In the genomic region with DNA sequence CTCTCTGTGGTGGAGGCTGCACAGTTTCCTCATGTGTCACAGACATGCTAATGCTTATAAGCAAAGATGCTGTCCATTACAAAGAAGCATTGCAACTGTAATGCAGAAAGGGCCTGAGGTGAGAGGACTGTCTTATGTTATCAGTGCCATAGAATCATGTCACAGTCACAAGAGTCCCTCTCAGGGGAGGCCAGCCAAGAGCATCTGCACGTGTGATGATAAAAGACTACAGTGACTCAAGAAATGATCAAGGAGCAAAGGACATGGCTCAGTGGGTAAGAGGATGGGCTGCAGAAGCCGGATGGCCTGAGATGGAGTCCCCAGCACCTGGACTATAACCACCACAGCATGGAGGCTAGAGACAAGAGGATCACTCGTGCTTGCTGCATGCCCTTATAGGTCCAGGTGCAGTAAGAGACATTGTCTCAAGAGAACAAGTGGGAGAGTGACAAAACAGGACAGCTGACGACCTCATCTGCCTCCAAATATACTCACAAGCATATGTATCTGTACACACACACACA, we compare ENCODE assay signal across 27 mouse cellular contexts.
A peak's percentile ranks its signal among the peaks of the same experiment; 100 is the strongest.
DNase-seq lines count a peak whose midpoint lies in the region; ATAC-seq lines count a peak whose summit lies in the region.
"Had no signal": no experiment of that assay in that cellular context is flagged by ENCODE, and none has a peak within 500 bp of the region (broad histone marks: within the 10 kb centered on the region; RNA-seq: fewer than 3 reads in every experiment).

No protein-coding gene starts in this region.

- H3K4me2 ChIP-seq in hindbrain, embryonic 15.5 days = no peak overlapping the region
- no peak overlapping the region for H3K4me2 ChIP-seq in hindbrain, embryonic 11.5 days (replicated peaks; ENCODE audit: low read depth, low read length)
- no peak overlapping the region for H3K4me2 ChIP-seq in neural tube, embryonic 13.5 days
- no peak overlapping the region for H3K4me2 ChIP-seq in midbrain, embryonic 16.5 days (ENCODE audit: low read length)
- H3K4me2 ChIP-seq: embryonic facial prominence, embryonic 13.5 days; forebrain, embryonic 12.5 days; stomach, embryonic 15.5 days had no signal

- H3K4me1 ChIP-seq in hindbrain, embryonic 15.5 days (replicated peaks) = peaks cover 8% of the 10 kb centered on the region
- no peaks in the 10 kb centered on the region for H3K4me1 ChIP-seq in hindbrain, embryonic 11.5 days (replicated peaks; ENCODE audit: control insufficient read depth, insufficient read depth, low read length)
- peaks cover 5% of the 10 kb centered on the region; the same call in 1 of the 2 replicates for H3K4me1 ChIP-seq in neural tube, embryonic 13.5 days (replicated peaks)
- H3K4me1 ChIP-seq in midbrain, embryonic 16.5 days (ENCODE audit: control insufficient read depth, insufficient read depth, low read length) = peaks cover 6% of the 10 kb centered on the region
- H3K4me1 ChIP-seq: embryonic facial prominence, embryonic 13.5 days; forebrain, embryonic 12.5 days; heart, embryonic 10.5 days; stomach, embryonic 15.5 days had no signal

- no peak for DNase-seq in hindbrain, embryonic 11.5 days (ENCODE audit: low spot score)
- no peak for DNase-seq in neural tube, embryonic 10.5 days (ENCODE audit: extremely low spot score, low spot score)
- no peak for DNase-seq in kidney, adult 11 months
- DNase-seq: adrenal gland, adult 8-10 months; B cell, adult 2 months; cerebellum, adult 2 months; cerebellum, postnatal 36 days; embryo, embryonic 11 days; gastrocnemius, adult 2 months; kidney, postnatal 4 days; layer of hippocampus, adult 9-11 months; right cerebral cortex, adult 18-20 months; thymus, postnatal 25 days had no signal

- ATAC-seq in hindbrain, embryonic 15.5 days (ENCODE audit: low FRiP score, low read depth) = peak; percentile 52; the same call in 1 of the 2 replicates
- ATAC-seq in hindbrain, embryonic 11.5 days (ENCODE audit: low FRiP score) = no peak
- ATAC-seq in neural tube, embryonic 13.5 days (ENCODE audit: low read depth) = peak; percentile 27; the same call in 1 of the 2 replicates
- ATAC-seq in midbrain, embryonic 16.5 days = 0 out of 2 replicates have a peak, but pooled peaks have one; percentile 43
- no peak for ATAC-seq in frontal cortex, adult (ENCODE audit: low TSS enrichment)
- ATAC-seq: activated CD4-positive, CD25-positive, alpha-beta regulatory T cell, adult 4 months; intestine, postnatal 0 days; lung, postnatal 0 days had no signal

- H3K27ac ChIP-seq in hindbrain, embryonic 15.5 days (replicated peaks) = 0 out of 2 replicates have a peak overlapping the region, but pooled peaks have one; percentile 30
- H3K27ac ChIP-seq in hindbrain, embryonic 11.5 days (ENCODE audit: low read depth, low read length) = no peak overlapping the region
- H3K27ac ChIP-seq in neural tube, embryonic 13.5 days (replicated peaks) = 0 out of 2 replicates have a peak overlapping the region, but pooled peaks have one; percentile 28
- 0 out of 2 replicates have a peak overlapping the region, but pooled peaks have one; percentile 8 for H3K27ac ChIP-seq in midbrain, embryonic 16.5 days (ENCODE audit: low read length)
- H3K27ac ChIP-seq: embryonic facial prominence, embryonic 13.5 days; forebrain, embryonic 12.5 days; gastrocnemius, adult 2 months; heart, embryonic 10.5 days; macrophage; stomach, embryonic 15.5 days had no signal

- WGBS in hindbrain, embryonic 15.5 days = 46% methylated on average over 4 of the region's 4 CpGs
- WGBS in hindbrain, embryonic 11.5 days = 75% methylated on average over 4 of the region's 4 CpGs
- WGBS in neural tube, embryonic 13.5 days = 55% methylated on average over 4 of the region's 4 CpGs
- WGBS in midbrain, embryonic 16.5 days = 47% methylated on average over 4 of the region's 4 CpGs

- H3K27me3 ChIP-seq in hindbrain, embryonic 15.5 days = no peaks in the 10 kb centered on the region
- no peaks in the 10 kb centered on the region for H3K27me3 ChIP-seq in hindbrain, embryonic 11.5 days (ENCODE audit: control insufficient read depth, insufficient read depth, low read length)
- H3K27me3 ChIP-seq in neural tube, embryonic 13.5 days = no peaks in the 10 kb centered on the region
- H3K27me3 ChIP-seq in midbrain, embryonic 16.5 days (ENCODE audit: control insufficient read depth, insufficient read depth, low read depth, low read length) = no peaks in the 10 kb centered on the region
- H3K27me3 ChIP-seq: CH12.LX; embryonic facial prominence, embryonic 13.5 days; forebrain, embryonic 12.5 days; stomach, embryonic 15.5 days had no signal

- no peak overlapping the region for H3K9ac ChIP-seq in hindbrain, embryonic 15.5 days
- no peak overlapping the region for H3K9ac ChIP-seq in hindbrain, embryonic 11.5 days (ENCODE audit: low read depth, low read length)
- no peak overlapping the region for H3K9ac ChIP-seq in neural tube, embryonic 13.5 days
- H3K9ac ChIP-seq in midbrain, embryonic 16.5 days (ENCODE audit: low read depth, low read length) = 0 out of 2 replicates have a peak overlapping the region, but pooled peaks have one; percentile 6
- H3K9ac ChIP-seq: embryonic facial prominence, embryonic 13.5 days; forebrain, embryonic 12.5 days; stomach, embryonic 15.5 days had no signal

- H3K36me3 ChIP-seq in hindbrain, embryonic 15.5 days = no peaks in the 10 kb centered on the region
- H3K36me3 ChIP-seq in hindbrain, embryonic 11.5 days (ENCODE audit: control insufficient read depth, insufficient read depth, low read length) = no peaks in the 10 kb centered on the region
- H3K36me3 ChIP-seq in neural tube, embryonic 13.5 days = no peaks in the 10 kb centered on the region
- no peaks in the 10 kb centered on the region for H3K36me3 ChIP-seq in midbrain, embryonic 16.5 days (ENCODE audit: control insufficient read depth, insufficient read depth, low read length)
- H3K36me3 ChIP-seq: embryonic facial prominence, embryonic 13.5 days; forebrain, embryonic 12.5 days; heart, embryonic 10.5 days; stomach, embryonic 15.5 days had no signal

- H3K9me3 ChIP-seq in hindbrain, embryonic 15.5 days = no peaks in the 10 kb centered on the region
- no peaks in the 10 kb centered on the region for H3K9me3 ChIP-seq in hindbrain, embryonic 11.5 days (ENCODE audit: control insufficient read depth, low read length)
- H3K9me3 ChIP-seq in neural tube, embryonic 13.5 days = no peaks in the 10 kb centered on the region
- no peaks in the 10 kb centered on the region for H3K9me3 ChIP-seq in midbrain, embryonic 16.5 days (replicated peaks; ENCODE audit: control insufficient read depth, low read length, poor library complexity, severe bottlenecking)
- H3K9me3 ChIP-seq: embryonic facial prominence, embryonic 13.5 days; forebrain, embryonic 12.5 days; heart, embryonic 10.5 days; stomach, embryonic 15.5 days had no signal

- no peak overlapping the region for H3K4me3 ChIP-seq in hindbrain, embryonic 15.5 days
- H3K4me3 ChIP-seq in hindbrain, embryonic 11.5 days (ENCODE audit: low read depth, low read length) = no peak overlapping the region
- H3K4me3 ChIP-seq in neural tube, embryonic 13.5 days = no peak overlapping the region
- no peak overlapping the region for H3K4me3 ChIP-seq in midbrain, embryonic 16.5 days (ENCODE audit: low read depth, low read length)
- H3K4me3 ChIP-seq: embryonic facial prominence, embryonic 13.5 days; erythroblast, embryonic 14.5 days; forebrain, embryonic 12.5 days; gastrocnemius, adult 2 months; heart, embryonic 10.5 days; stomach, embryonic 15.5 days had no signal

Comparison
In these comparisons a context has a peak if more than half of its experiments do, and no peak if none do; other contexts are left out.
1. ATAC-seq: peak in hindbrain, embryonic 15.5 days (single experiment), neural tube, embryonic 13.5 days (single experiment) and midbrain, embryonic 16.5 days (single experiment); none in hindbrain, embryonic 11.5 days (single experiment) and frontal cortex, adult (single experiment).